Mouse (Mus musculus): ENCODE results near the gene Mfsd2b.

DNA sequence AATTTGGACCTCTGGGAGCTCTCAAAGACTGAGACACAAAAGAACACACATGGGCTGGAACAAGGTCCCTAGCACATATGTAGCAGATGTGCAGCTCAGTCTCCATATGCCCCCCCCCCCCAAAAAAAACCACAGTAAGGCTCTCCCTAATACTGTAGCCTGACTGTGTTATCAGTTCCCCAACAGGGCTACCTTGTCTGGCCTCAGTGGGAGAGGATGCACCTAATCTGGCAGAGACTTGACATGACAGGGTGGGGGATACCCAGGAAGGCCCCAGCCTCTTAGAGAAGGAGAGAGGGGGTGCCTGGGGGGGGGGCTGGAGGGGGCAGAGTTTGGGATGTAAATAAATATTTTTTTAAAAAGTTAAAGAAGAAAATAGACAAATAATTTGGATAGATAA, 14.6 kb upstream of the Mfsd2b start:
- no peak for TF ChIP-seq GATA1 (IDR thresholded peaks at IDR 0.05; ENCODE audit: borderline replicate concordance, low read length)
- TF ChIP-seq FLI1 (IDR thresholded peaks at IDR 0.05; ENCODE audit: low read length): no peak
